In the genomic region with DNA sequence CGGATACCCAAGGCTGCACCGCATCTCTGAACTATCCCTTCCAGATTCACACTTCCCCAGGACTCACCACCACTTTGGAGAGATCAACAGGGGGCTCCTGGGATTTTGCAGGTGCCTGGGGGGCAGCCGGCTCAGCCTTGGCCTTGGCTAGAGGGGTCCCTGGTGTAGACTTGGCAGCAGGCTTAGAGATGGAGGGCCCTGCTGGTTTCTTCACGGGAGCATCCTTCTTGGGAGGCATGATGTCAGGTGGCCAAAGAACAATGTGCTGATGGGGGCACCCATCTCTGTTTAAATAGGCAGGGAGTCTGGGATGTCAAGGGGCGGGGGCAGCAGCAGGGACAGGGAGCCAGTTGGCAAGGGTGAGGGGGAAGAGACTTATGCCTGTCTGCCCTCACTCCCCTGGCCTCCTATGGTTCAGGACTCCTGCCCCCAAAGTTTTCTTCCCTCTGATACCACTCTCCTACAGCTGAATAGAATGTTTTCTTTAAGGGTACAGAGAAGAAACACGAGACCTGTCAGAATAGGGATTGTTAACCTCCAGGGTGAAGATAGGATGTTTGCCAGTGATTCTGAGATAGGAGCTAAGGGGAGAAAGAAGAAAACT, we compare ENCODE assay signal across 14 mouse cellular contexts. TPM values are rescaled to one million over a fixed set of nuclear protein-coding genes. Genes with fewer than 3 reads are reported as not detected.
A peak's percentile ranks its signal among the peaks of the same experiment; 100 is the strongest.
DNase-seq lines count a peak whose midpoint lies in the region; ATAC-seq and TF ChIP-seq lines count a peak whose summit lies in the region.
"Had no signal": no experiment of that assay in that cellular context is flagged by ENCODE, and none has a peak within 500 bp of the region (broad histone marks: within the 10 kb centered on the region; RNA-seq: fewer than 3 reads in every experiment).

No protein-coding gene starts in this region.

- no peak for TF ChIP-seq CTCF in MEL (IDR thresholded peaks at IDR 0.05 in 2 of 3, conservative IDR thresholded peaks at IDR 0.05 in 1 of 3; ENCODE audit: control insufficient read depth in 1 of 3, insufficient read depth in 1 of 3, low read depth in 2 of 3, low read length in 3 of 3, poor library complexity in 1 of 3, severe bottlenecking in 1 of 3)

- 31% methylated on average over 6 of the region's 6 CpGs for WGBS in forebrain, embryonic 13.5 days
- 36% methylated on average over 6 of the region's 6 CpGs for WGBS in forebrain, embryonic 11.5 days
- 48% methylated on average over 6 of the region's 6 CpGs for WGBS in hindbrain, embryonic 13.5 days
- 43% methylated on average over 6 of the region's 6 CpGs for WGBS in hindbrain, embryonic 12.5 days
- WGBS in limb, embryonic 12.5 days, result 46% methylated on average over 6 of the region's 6 CpGs

- no peak overlapping the region for H3K4me2 ChIP-seq in forebrain, embryonic 13.5 days
- no peak overlapping the region for H3K4me2 ChIP-seq in forebrain, embryonic 11.5 days (ENCODE audit: low read depth, low read length, severe bottlenecking)
- H3K4me2 ChIP-seq in hindbrain, embryonic 13.5 days, result peak overlapping the region; percentile 63; the same call in 1 of the 2 replicates
- H3K4me2 ChIP-seq in hindbrain, embryonic 12.5 days (replicated peaks), result no peak overlapping the region; the same call in 1 of the 2 replicates
- peak overlapping the region; percentile 16; the same call in 1 of the 2 replicates for H3K4me2 ChIP-seq in limb, embryonic 12.5 days

- H3K36me3 ChIP-seq in forebrain, embryonic 13.5 days (ENCODE audit: poor library complexity, severe bottlenecking), result no peaks in the 10 kb centered on the region
- H3K36me3 ChIP-seq in forebrain, embryonic 11.5 days (ENCODE audit: control insufficient read depth, insufficient read depth, low read length), result no peaks in the 10 kb centered on the region
- no peaks in the 10 kb centered on the region for H3K36me3 ChIP-seq in hindbrain, embryonic 13.5 days
- no peaks in the 10 kb centered on the region for H3K36me3 ChIP-seq in hindbrain, embryonic 12.5 days
- H3K36me3 ChIP-seq in MEL (ENCODE audit: control insufficient read depth in 1 of 2, insufficient read depth in 2 of 2, low read length in 2 of 2), result peaks cover 0 to 18% of the 10 kb centered on the region in 2 experiments; a peak in 2 of 4 replicates
- no peaks in the 10 kb centered on the region for H3K36me3 ChIP-seq in limb, embryonic 12.5 days
- H3K36me3 ChIP-seq: stomach, embryonic 15.5 days had no signal

- TF ChIP-seq EP300 in MEL (IDR thresholded peaks at IDR 0.05; ENCODE audit: low read depth in 1 of 2, low read length in 2 of 2), result no peak

- no peak for DNase-seq in forebrain, embryonic 11.5 days (ENCODE audit: low spot score)
- no peak for DNase-seq in MEL (ENCODE audit: low read depth, low spot score)
- no peak for DNase-seq in thymus, postnatal 25 days
- no peak for DNase-seq in frontal cortex, postnatal 10 days (ENCODE audit: low spot score in 2 of 2)
- DNase-seq: cerebellum, postnatal 36 days; gastrocnemius, postnatal 10 days; lung, postnatal 4 days; right cerebral cortex, postnatal 14 days had no signal

- no peak for TF ChIP-seq RAD21 in MEL (IDR thresholded peaks at IDR 0.05; ENCODE audit: low read depth, low read length)

- 0 out of 2 replicates have a peak overlapping the region, but pooled peaks have one; percentile 10 for H3K9ac ChIP-seq in forebrain, embryonic 13.5 days
- no peak overlapping the region for H3K9ac ChIP-seq in forebrain, embryonic 11.5 days (ENCODE audit: low read length)
- H3K9ac ChIP-seq in hindbrain, embryonic 13.5 days, result peak overlapping the region; percentile 66; the same call in 1 of the 2 replicates
- no peak overlapping the region for H3K9ac ChIP-seq in hindbrain, embryonic 12.5 days
- no peak overlapping the region for H3K9ac ChIP-seq in MEL (ENCODE audit: control insufficient read depth, low read depth, low read length, poor library complexity, severe bottlenecking)
- no peak overlapping the region for H3K9ac ChIP-seq in limb, embryonic 12.5 days (replicated peaks)
- H3K9ac ChIP-seq: liver, embryonic 14.5 days; stomach, embryonic 15.5 days had no signal

- peaks cover 28% of the 10 kb centered on the region for H3K4me1 ChIP-seq in forebrain, embryonic 13.5 days
- H3K4me1 ChIP-seq in forebrain, embryonic 11.5 days (replicated peaks; ENCODE audit: control insufficient read depth, insufficient read depth, low read length), result peaks cover 13% of the 10 kb centered on the region
- peaks cover 44% of the 10 kb centered on the region for H3K4me1 ChIP-seq in hindbrain, embryonic 13.5 days (replicated peaks)
- H3K4me1 ChIP-seq in hindbrain, embryonic 12.5 days, result peaks cover 24% of the 10 kb centered on the region
- H3K4me1 ChIP-seq in MEL (ENCODE audit: control insufficient read depth in 1 of 2, insufficient read depth in 2 of 2, low read length in 2 of 2), result peaks cover 17 to 30% of the 10 kb centered on the region in 2 experiments
- peaks cover 19% of the 10 kb centered on the region for H3K4me1 ChIP-seq in limb, embryonic 12.5 days (replicated peaks)

- H3K4me3 ChIP-seq in forebrain, embryonic 13.5 days, result no peak overlapping the region
- H3K4me3 ChIP-seq in forebrain, embryonic 11.5 days (ENCODE audit: low read depth, low read length), result no peak overlapping the region
- peak overlapping the region; percentile 5; the same call in 1 of the 2 replicates for H3K4me3 ChIP-seq in hindbrain, embryonic 13.5 days
- H3K4me3 ChIP-seq in hindbrain, embryonic 12.5 days, result no peak overlapping the region
- H3K4me3 ChIP-seq in MEL (ENCODE audit: control insufficient read depth in 1 of 2, insufficient read depth in 1 of 2, low read depth in 2 of 2, low read length in 2 of 2), result no peak overlapping the region
- H3K4me3 ChIP-seq in limb, embryonic 12.5 days (replicated peaks), result no peak overlapping the region

- no peak for ATAC-seq in forebrain, embryonic 13.5 days
- ATAC-seq in forebrain, embryonic 11.5 days (replicated peaks; ENCODE audit: low FRiP score), result no peak
- no peak for ATAC-seq in hindbrain, embryonic 13.5 days (ENCODE audit: low FRiP score)
- ATAC-seq in hindbrain, embryonic 12.5 days (ENCODE audit: low FRiP score), result no peak
- ATAC-seq in limb, embryonic 12.5 days (ENCODE audit: insufficient number of reproducible peaks, insufficient read depth, low FRiP score, low TSS enrichment, low read depth), result no peak

- H3K79me2 ChIP-seq in MEL (ENCODE audit: control insufficient read depth, insufficient read depth, low read length, poor library complexity), result peaks cover 27% of the 10 kb centered on the region

- no peak overlapping the region for H3K27ac ChIP-seq in forebrain, embryonic 13.5 days
- no peak overlapping the region for H3K27ac ChIP-seq in forebrain, embryonic 11.5 days (ENCODE audit: low read depth, low read length)
- no peak overlapping the region for H3K27ac ChIP-seq in hindbrain, embryonic 13.5 days
- H3K27ac ChIP-seq in hindbrain, embryonic 12.5 days, result no peak overlapping the region
- no peak overlapping the region for H3K27ac ChIP-seq in MEL (ENCODE audit: control insufficient read depth, low read depth, low read length)
- H3K27ac ChIP-seq in limb, embryonic 12.5 days, result peak overlapping the region; percentile 9; the same call in 1 of the 2 replicates
- H3K27ac ChIP-seq: liver, embryonic 14.5 days had no signal

- TF ChIP-seq POLR2A in MEL (IDR thresholded peaks at IDR 0.05; ENCODE audit: control insufficient read depth in 1 of 2, insufficient read depth in 1 of 2, low read depth in 1 of 2, low read length in 2 of 2, poor library complexity in 1 of 2), result no peak

- H3K9me3 ChIP-seq in forebrain, embryonic 13.5 days (replicated peaks), result no peaks in the 10 kb centered on the region
- no peaks in the 10 kb centered on the region for H3K9me3 ChIP-seq in forebrain, embryonic 11.5 days (ENCODE audit: control insufficient read depth, low read length)
- H3K9me3 ChIP-seq in hindbrain, embryonic 13.5 days, result no peaks in the 10 kb centered on the region
- H3K9me3 ChIP-seq in hindbrain, embryonic 12.5 days (replicated peaks), result no peaks in the 10 kb centered on the region
- no peaks in the 10 kb centered on the region for H3K9me3 ChIP-seq in MEL (replicated peaks; ENCODE audit: insufficient read depth, low read length)
- H3K9me3 ChIP-seq in limb, embryonic 12.5 days, result no peaks in the 10 kb centered on the region
- H3K9me3 ChIP-seq: stomach, embryonic 15.5 days had no signal

- peaks cover 3% of the 10 kb centered on the region; the same call in 1 of the 2 replicates for H3K27me3 ChIP-seq in forebrain, embryonic 13.5 days
- H3K27me3 ChIP-seq in forebrain, embryonic 11.5 days (ENCODE audit: control insufficient read depth, insufficient read depth, low read length), result no peaks in the 10 kb centered on the region
- H3K27me3 ChIP-seq in hindbrain, embryonic 13.5 days, result no peaks in the 10 kb centered on the region
- no peaks in the 10 kb centered on the region for H3K27me3 ChIP-seq in hindbrain, embryonic 12.5 days
- H3K27me3 ChIP-seq in MEL (ENCODE audit: control insufficient read depth in 1 of 2, insufficient read depth in 2 of 2, low read length in 2 of 2), result no peaks in the 10 kb centered on the region
- H3K27me3 ChIP-seq in limb, embryonic 12.5 days, result peaks cover 7% of the 10 kb centered on the region; the same call in 1 of the 2 replicates
- H3K27me3 ChIP-seq: stomach, embryonic 15.5 days had no signal

RNA-seq across cellular contexts. Expression of gene Myl6b, which starts 1.2 kb away (rescaled TPM):
- polyA plus RNA-seq in forebrain, embryonic 13.5 days (2015; fragmentation: Nextera tagmentation; extraction: Ambion mirVana), result 4.1 TPM in 2 replicates
- 3.0 and 3.4 TPM in 2 replicates for polyA plus RNA-seq in forebrain, embryonic 11.5 days (2014; fragmentation: Nextera tagmentation; extraction: Ambion mirVana)
- 4.1 and 4.2 TPM in 2 replicates for polyA plus RNA-seq in hindbrain, embryonic 13.5 days (2015; fragmentation: Nextera tagmentation; extraction: Ambion mirVana)
- 2.9 and 3.3 TPM in 2 replicates for polyA plus RNA-seq in hindbrain, embryonic 12.5 days (2016; fragmentation: Nextera tagmentation; extraction: Ambion mirVana)
- total RNA-seq in MEL (2012; rRNA removed), result 1.8 and 2.6 TPM in 2 replicates
- polyA plus RNA-seq in MEL (2012; ENCODE audit: insufficient read depth in 1 of 2, insufficient read length in 2 of 2, low read depth in 1 of 2, low replicate concordance in 2 of 2, missing spikeins in 1 of 2), result 10 to 100 TPM in 1 of 2 experiments, not detected in 1; 18.8 TPM
- 3.2 and 3.4 TPM in 2 replicates for polyA plus RNA-seq in limb, embryonic 12.5 days (2016; fragmentation: Nextera tagmentation; extraction: Ambion mirVana)

RNA-seq across cellular contexts. Expression of gene Myl6, which starts 3.3 kb away (rescaled TPM):
- 740 and 741 TPM in 2 replicates for polyA plus RNA-seq in forebrain, embryonic 13.5 days (2015; fragmentation: Nextera tagmentation; extraction: Ambion mirVana)
- polyA plus RNA-seq in forebrain, embryonic 11.5 days (2014; fragmentation: Nextera tagmentation; extraction: Ambion mirVana), result 620 and 659 TPM in 2 replicates
- 933 and 943 TPM in 2 replicates for polyA plus RNA-seq in hindbrain, embryonic 13.5 days (2015; fragmentation: Nextera tagmentation; extraction: Ambion mirVana)
- 836 and 860 TPM in 2 replicates for polyA plus RNA-seq in hindbrain, embryonic 12.5 days (2016; fragmentation: Nextera tagmentation; extraction: Ambion mirVana)
- 560 and 589 TPM in 2 replicates for total RNA-seq in MEL (2012; rRNA removed)
- polyA plus RNA-seq in MEL (2012; ENCODE audit: insufficient read depth in 1 of 2, insufficient read length in 2 of 2, low read depth in 1 of 2, low replicate concordance in 2 of 2, missing spikeins in 1 of 2), result 100 to 1,000 TPM in 1 of 2 experiments, not detected in 1; 399 TPM
- polyA plus RNA-seq in limb, embryonic 12.5 days (2016; fragmentation: Nextera tagmentation; extraction: Ambion mirVana), result 827 and 868 TPM in 2 replicates

RNA-seq across cellular contexts. Expression of gene Esyt1, which starts 28.4 kb away (rescaled TPM):
- polyA plus RNA-seq in forebrain, embryonic 13.5 days (2015; fragmentation: Nextera tagmentation; extraction: Ambion mirVana), result 7.0 and 7.7 TPM in 2 replicates
- 15.2 and 18.1 TPM in 2 replicates for polyA plus RNA-seq in forebrain, embryonic 11.5 days (2014; fragmentation: Nextera tagmentation; extraction: Ambion mirVana)
- 16.4 and 17.6 TPM in 2 replicates for polyA plus RNA-seq in hindbrain, embryonic 13.5 days (2015; fragmentation: Nextera tagmentation; extraction: Ambion mirVana)
- 28.9 and 30.9 TPM in 2 replicates for polyA plus RNA-seq in hindbrain, embryonic 12.5 days (2016; fragmentation: Nextera tagmentation; extraction: Ambion mirVana)
- total RNA-seq in MEL (2012; rRNA removed), result 35.1 and 35.9 TPM in 2 replicates
- 10 to 100 TPM; 53.4 to 57.0 TPM for polyA plus RNA-seq in MEL (2012; ENCODE audit: insufficient read depth in 1 of 2, insufficient read length in 2 of 2, low read depth in 1 of 2, low replicate concordance in 2 of 2, missing spikeins in 1 of 2)
- 18.5 and 19.9 TPM in 2 replicates for polyA plus RNA-seq in limb, embryonic 12.5 days (2016; fragmentation: Nextera tagmentation; extraction: Ambion mirVana)

RNA-seq across cellular contexts. Expression of gene Smarcc2, which starts 38.2 kb away (rescaled TPM):
- 166 and 168 TPM in 2 replicates for polyA plus RNA-seq in forebrain, embryonic 13.5 days (2015; fragmentation: Nextera tagmentation; extraction: Ambion mirVana)
- 139 and 144 TPM in 2 replicates for polyA plus RNA-seq in forebrain, embryonic 11.5 days (2014; fragmentation: Nextera tagmentation; extraction: Ambion mirVana)
- polyA plus RNA-seq in hindbrain, embryonic 13.5 days (2015; fragmentation: Nextera tagmentation; extraction: Ambion mirVana), result 195 and 196 TPM in 2 replicates
- 195 and 215 TPM in 2 replicates for polyA plus RNA-seq in hindbrain, embryonic 12.5 days (2016; fragmentation: Nextera tagmentation; extraction: Ambion mirVana)
- 22.3 and 24.8 TPM in 2 replicates for total RNA-seq in MEL (2012; rRNA removed)
- 100 to 1,000 TPM in 1 of 2 experiments, 10 to 100 TPM in 1; 68.8 to 226 TPM for polyA plus RNA-seq in MEL (2012; ENCODE audit: insufficient read depth in 1 of 2, insufficient read length in 2 of 2, low read depth in 1 of 2, low replicate concordance in 2 of 2, missing spikeins in 1 of 2)
- 105 and 120 TPM in 2 replicates for polyA plus RNA-seq in limb, embryonic 12.5 days (2016; fragmentation: Nextera tagmentation; extraction: Ambion mirVana)

RNA-seq across cellular contexts. Expression of gene Zc3h10, which starts 50.3 kb away (rescaled TPM):
- polyA plus RNA-seq in forebrain, embryonic 13.5 days (2015; fragmentation: Nextera tagmentation; extraction: Ambion mirVana), result 18.3 and 19.4 TPM in 2 replicates
- 16.3 and 17.5 TPM in 2 replicates for polyA plus RNA-seq in forebrain, embryonic 11.5 days (2014; fragmentation: Nextera tagmentation; extraction: Ambion mirVana)
- 19.7 and 20.9 TPM in 2 replicates for polyA plus RNA-seq in hindbrain, embryonic 13.5 days (2015; fragmentation: Nextera tagmentation; extraction: Ambion mirVana)
- polyA plus RNA-seq in hindbrain, embryonic 12.5 days (2016; fragmentation: Nextera tagmentation; extraction: Ambion mirVana), result 20.8 TPM in 2 replicates
- 14.2 and 14.6 TPM in 2 replicates for total RNA-seq in MEL (2012; rRNA removed)
- polyA plus RNA-seq in MEL (2012; ENCODE audit: insufficient read depth in 1 of 2, insufficient read length in 2 of 2, low read depth in 1 of 2, low replicate concordance in 2 of 2, missing spikeins in 1 of 2), result 10 to 100 TPM in 1 of 2 experiments, not detected in 1; 17.3 TPM
- polyA plus RNA-seq in limb, embryonic 12.5 days (2016; fragmentation: Nextera tagmentation; extraction: Ambion mirVana), result 18.1 and 21.4 TPM in 2 replicates

Comparison
In these comparisons a context has a peak if more than half of its experiments do, and no peak if none do; other contexts are left out.
1. H3K4me2 ChIP-seq: peak in hindbrain, embryonic 13.5 days (single experiment) and limb, embryonic 12.5 days (single experiment); none in forebrain, embryonic 13.5 days (single experiment), forebrain, embryonic 11.5 days (single experiment) and hindbrain, embryonic 12.5 days (single experiment).
2. H3K9ac ChIP-seq: peak in forebrain, embryonic 13.5 days (single experiment) and hindbrain, embryonic 13.5 days (single experiment); none in forebrain, embryonic 11.5 days (single experiment), hindbrain, embryonic 12.5 days (single experiment), MEL (single experiment) and limb, embryonic 12.5 days (single experiment).